Mouse (Mus musculus): ENCODE data around the gene Cnn2.

- TF ChIP-seq CTCF (IDR thresholded peaks at IDR 0.05; ENCODE audit: low read depth): peak; percentile 95
- TF ChIP-seq EP300 (IDR thresholded peaks at IDR 0.05; ENCODE audit: low read depth): no peak
These were observed 1.4 kb upstream of the Cnn2 start for GRCm38 (mm10) chr10:79986963-79987362.

Measured in liver, postnatal 0 days (tissue).